Mouse (Mus musculus) heart, embryonic 15.5 days (tissue): ENCODE measurements around the gene Riox2. TPM values are rescaled to one million over a fixed set of nuclear protein-coding genes. Genes with fewer than 3 reads are reported as not detected.

Experiments used
- polyA plus RNA-seq: library from polyadenylated mRNA; unstranded; fragments of >200 nt; fragmentation: Nextera tagmentation; extraction: Ambion mirVana; gene quantifications from 2 replicates; pipeline ENCODE4 v1.2.1, GENCODE M21; 2015

The Riox2 gene
- polyA plus RNA-seq, 1 experiment from 2014 or later, result 22.8 TPM

Other genes starting within 250 kb of the Riox2 start
- gene Olfr201, start 199.1 kb upstream of the Riox2 start, polyA plus RNA-seq, result not detected in 2 replicates
- not detected in 2 replicates for gene Olfr202, start 185.0 kb upstream of the Riox2 start, polyA plus RNA-seq
- gene Olfr203, start 172.9 kb upstream of the Riox2 start, polyA plus RNA-seq, result not detected in 2 replicates
- not detected in 2 replicates for gene Olfr204, start 153.5 kb upstream of the Riox2 start, polyA plus RNA-seq
- gene Olfr205, start 140.6 kb upstream of the Riox2 start, polyA plus RNA-seq, result not detected in 2 replicates
- gene Olfr206, start 122.5 kb upstream of the Riox2 start, polyA plus RNA-seq, result not detected in 2 replicates
- not detected in 2 replicates for gene Olfr209, start 107.8 kb upstream of the Riox2 start, polyA plus RNA-seq
- gene Gabrr3, start 64.4 kb upstream of the Riox2 start, polyA plus RNA-seq, result not detected in 2 replicates
- 10.6 and 11.3 TPM in 2 replicates for gene Crybg3, start 129.2 kb downstream of the Riox2 start, polyA plus RNA-seq
- 19.2 and 22.2 TPM in 2 replicates for gene Arl6, start 167.6 kb downstream of the Riox2 start, polyA plus RNA-seq